Mouse (Mus musculus) heart, adult 8-10 months (tissue): Measurements from ENCODE around the gene Tll2. TPM values are rescaled to one million over a fixed set of nuclear protein-coding genes. Genes with fewer than 3 reads are reported as not detected.

Experiments used
- DNase-seq: peaks from one replicate; pipeline ENCODE4 v3.0.0; 2022; ENCODE audit warnings: low spot score
- total RNA-seq, 4 experiments: library from RNA; stranded (reverse); gene quantifications; 2 replicates each; pipeline ENCODE4 v1.2.4; 2022

Tll2 gene
- total RNA-seq, 4 experiments from 2014 or later = 0.12 to 1.0 (median 0.46) TPM

DNA sequence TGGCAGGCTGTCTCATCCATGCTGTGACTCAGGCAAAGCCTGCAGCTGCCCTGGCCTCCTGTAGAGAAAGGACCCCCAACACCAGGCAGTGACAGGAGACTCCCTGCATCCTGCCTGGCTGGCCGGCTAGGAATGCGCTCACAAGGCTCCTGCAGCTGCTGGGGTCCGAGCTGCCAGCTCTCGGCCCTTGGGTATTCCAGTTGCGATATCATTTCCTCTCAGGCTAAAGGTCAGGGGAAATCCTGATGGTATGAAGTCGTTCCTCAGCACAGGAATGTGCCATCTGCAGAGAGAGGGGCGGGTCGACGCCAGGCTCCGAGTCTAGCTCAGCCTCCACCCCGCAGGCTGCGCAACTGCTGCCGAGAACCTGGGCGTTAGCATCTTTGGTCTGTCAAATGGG, 46.2 kb downstream of the Tll2 start:
- DNase-seq = peak; percentile 65

DNA sequence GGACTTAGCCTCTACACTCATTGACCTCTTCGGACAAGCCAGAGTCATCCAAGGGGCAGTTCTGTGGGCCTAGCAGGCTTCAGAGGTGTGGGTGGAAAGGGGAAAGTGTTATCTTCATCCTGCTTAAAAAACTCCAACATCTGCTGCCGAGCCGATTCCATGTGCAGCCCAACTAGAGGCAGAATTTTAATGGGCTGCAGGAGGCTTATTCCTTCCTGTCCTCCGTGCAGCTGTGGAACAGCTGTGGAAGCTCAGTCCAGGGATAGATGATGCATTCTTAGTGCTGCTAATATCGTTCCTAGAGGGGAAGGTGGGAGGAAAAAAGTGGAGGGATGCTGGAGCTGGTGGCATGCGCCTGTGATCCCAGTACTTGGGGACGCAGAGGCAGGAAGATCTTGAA, 52.0 kb downstream of the Tll2 start:
- peak; percentile 43 for DNase-seq

DNA sequence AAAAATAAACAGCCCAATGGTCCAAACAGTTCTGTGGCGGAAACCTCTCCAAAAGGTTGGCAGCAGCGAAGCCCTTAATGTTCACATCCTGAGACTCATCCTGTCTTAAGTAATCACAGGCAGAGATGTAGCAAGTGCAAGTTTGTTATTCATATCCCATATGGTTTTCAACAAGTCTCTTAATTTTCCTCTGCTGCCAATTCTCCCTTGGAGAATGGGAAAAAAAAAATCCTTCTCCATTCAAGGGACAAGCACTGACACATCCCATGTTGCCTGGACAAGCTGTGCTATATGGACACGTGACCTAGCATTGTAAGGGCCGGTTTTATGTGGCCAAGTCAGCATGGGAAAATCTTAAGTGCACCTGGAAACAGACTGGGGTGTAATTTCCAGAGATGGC, 54.2 kb downstream of the Tll2 start:
- DNase-seq = peak; percentile 70

DNA sequence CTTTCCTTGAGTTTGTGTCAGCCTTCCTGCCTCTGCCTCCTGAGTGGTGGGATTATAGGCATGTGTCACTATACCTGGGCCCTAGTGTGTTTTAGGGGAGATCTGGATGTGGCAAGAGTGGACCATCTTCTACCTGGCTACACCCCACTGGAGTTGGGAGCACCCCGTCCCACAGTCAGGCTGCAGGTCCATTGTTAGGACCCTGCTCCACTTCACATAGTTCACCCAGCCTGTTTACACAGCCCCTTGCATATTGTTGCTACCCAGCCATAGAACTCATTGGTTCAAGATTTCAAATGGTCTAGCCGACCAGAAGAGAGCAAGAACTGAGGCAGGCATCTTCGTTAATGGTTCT, 54.6 kb downstream of the Tll2 start:
- DNase-seq = no peak

DNA sequence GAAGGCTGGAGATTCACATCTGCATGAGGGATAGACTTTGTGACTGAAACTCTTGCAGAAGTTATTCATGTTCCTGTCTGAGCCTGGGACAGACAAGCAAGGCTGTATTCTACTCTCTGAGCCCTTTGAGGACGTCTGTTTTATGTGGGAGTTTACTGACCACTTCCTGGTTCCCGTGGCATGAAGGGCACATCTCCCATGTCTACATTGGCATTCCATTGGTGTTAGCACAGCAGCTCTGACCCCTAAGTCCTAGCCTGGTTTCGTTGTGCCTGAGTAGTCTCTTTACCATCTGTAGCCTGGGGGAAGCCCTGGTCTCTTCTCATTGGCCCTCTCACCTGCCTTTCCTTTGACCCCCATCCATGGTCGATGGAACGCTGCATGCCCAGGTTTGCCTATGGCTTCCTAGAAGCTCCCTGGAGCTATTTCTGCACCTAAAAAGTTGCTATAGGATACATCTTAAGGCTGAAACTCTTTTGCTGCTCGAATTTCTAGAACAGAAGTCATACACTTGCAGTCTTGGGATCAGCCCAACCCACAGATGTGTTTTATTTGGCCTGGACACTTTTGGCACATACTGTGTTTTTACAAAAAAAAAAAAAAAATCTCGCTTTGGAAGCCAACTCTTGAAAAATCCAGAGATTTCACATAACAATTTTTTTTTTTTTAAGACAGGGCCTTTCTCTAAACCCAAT, 55.2 kb downstream of the Tll2 start:
- peak; percentile 72 for DNase-seq

DNA sequence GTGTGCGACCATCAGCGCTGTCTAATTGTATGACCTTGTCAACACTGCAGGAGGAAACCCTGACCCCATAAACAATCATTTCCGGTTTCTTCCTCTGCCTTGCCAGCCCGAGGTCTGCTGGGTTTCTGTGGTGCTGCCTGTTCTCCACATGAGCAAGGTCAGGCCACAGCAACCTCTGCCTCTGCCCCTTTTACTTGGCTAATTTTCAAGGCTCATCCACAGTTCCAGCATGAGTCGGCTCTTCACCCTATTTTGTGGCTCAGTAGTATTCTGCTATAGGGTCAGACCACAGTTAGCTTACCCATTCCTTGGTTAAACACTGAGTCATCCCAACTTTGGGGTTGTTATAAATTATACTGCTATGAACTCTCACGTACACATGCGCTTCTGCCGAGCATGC, 65.7 kb downstream of the Tll2 start:
- DNase-seq = no peak

DNA sequence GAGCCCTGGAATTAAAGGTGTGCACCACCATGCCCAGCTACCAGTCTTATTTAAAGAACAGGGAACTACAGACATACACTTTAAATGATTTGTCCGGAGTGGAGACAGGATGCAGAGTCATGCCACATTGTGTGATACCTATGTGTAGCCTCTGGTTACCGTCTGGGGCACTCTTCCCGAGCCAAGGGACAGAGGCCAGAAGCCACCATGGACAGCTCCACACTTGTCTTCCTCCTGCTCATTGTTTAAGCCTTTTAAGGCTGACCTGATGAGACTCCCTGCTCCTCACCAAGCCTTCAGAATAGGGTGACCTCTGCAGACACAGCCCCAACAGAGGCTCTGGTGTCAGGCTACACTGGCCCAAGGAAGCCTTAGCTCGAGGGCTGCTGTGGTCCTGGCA, 67.0 kb downstream of the Tll2 start:
- no peak for DNase-seq

DNA sequence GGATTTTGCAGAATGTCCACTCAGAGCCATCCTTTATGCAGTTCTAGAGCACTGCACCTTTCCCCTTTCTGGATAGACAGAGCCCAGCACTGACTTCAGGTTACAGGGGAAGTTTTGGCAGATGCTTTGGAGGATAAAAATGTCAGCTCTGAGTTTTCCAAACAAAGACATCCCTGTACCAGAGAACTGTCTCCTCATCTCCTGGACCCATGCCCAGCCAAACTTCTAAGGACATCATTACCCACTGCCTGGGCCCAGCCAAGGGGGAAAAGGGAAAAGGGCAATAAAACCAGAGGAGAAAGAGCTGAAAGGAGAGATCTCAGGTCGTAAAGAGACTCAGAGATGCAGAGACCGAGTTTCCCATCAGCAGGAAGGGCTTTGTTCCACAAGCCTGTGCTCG, 83.6 kb downstream of the Tll2 start:
- DNase-seq = no peak

DNA sequence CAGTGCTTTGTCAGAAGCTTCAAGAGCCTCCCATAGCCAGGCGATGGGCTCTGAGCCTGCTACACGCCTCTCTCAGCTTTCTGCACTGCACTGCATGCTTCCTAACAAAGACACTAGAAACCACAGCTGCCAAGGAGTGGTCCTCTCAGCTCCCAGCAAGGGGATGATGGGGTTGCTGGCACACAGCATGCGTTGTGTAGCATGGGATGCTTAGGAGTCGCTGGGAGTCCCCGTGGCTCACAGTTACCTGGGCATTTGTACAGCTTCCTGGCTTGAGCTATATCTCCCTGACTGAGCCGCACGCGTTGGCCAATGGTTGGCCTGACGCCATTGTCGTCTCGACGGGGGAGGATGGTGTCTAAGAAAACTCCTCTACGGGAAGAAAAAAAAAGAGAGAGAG, 86.7 kb downstream of the Tll2 start:
- DNase-seq = no peak

DNA sequence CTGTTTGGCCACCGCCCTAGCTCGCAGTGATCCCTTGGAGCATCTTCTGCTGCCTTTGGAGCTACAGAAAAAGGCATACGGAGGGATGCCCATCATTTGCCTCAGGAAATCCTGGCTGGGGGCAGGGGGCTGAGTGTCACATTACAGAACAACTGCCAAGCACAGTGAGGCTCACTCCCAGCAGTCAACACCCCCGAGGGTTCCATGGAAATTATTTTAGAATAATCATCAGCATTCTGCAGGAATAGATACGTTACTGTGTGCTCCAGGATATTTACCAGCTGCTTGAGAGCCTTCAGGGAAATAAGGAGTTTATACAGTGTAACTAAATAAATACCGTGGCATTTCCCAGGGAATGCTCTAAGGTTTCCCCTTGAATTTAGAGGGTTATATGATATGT, 88.3 kb downstream of the Tll2 start:
- no peak for DNase-seq

DNA sequence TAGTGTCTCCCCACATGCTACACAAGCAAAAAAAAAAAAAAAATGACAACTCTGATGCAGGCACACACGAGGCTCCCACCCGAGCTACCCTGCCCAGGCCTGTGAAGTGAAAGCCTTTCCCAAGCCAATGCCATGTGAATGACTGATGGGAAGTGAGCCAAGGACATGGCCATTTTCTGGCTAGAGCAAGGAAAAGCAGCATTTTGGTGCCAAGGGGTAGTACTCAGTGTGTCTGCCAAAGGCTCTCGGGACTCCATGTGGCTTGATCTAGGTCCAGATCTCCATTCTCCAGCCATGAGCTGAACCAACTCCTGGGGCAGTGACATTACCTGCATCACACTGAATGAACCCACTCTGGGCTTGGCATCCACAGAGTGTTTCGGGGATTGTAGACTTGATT, 89.3 kb downstream of the Tll2 start:
- DNase-seq = no peak

DNA sequence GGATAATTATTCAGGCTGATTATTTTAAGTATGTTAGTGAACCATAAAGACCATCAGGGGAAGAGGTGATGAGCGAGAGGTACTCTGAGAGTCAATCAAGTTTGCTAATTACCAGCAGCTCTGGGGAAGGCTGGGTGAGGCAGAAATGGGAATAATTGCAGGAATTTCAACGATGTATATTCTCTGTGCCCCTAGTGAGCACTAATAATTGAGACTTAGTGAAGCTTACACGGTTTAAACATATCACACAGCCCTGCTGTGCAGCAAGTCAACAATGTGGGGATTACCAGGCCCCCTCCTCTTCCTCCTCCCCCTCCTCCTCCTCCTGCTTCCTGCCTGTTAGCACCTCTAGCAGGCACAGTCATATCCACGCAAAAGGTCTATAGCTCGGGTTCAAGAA, 92.0 kb downstream of the Tll2 start:
- DNase-seq = no peak

DNA sequence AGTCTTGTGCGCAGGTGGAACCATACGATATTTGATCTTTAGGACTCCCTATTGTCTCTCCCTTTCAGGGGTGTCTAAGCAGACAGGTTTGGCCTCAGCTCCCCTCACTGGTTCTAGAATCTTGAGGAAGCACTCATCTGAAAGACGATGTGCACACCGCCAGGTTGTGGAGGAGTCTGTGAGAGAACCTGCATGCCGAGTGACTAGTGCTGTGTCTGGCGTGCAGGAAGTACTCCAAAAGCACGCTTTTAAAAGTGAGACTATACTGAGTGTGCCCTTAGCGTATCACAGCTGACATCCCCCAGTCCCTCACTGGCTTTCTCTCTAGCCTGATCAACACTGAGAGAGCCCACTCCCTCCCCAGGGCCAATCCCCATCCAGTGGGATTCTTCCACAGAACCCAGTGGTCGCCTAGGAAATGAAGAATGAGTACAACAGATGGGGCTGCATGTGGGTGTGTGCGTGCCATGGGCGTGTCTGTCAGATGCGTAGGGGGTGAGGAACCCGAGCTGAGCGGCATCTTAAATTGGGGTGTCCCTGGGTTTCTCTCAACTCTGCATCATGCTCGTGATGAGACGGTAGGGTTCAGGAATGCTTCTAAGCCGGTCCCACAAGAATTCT, 92.6 kb downstream of the Tll2 start:
- DNase-seq = no peak

DNA sequence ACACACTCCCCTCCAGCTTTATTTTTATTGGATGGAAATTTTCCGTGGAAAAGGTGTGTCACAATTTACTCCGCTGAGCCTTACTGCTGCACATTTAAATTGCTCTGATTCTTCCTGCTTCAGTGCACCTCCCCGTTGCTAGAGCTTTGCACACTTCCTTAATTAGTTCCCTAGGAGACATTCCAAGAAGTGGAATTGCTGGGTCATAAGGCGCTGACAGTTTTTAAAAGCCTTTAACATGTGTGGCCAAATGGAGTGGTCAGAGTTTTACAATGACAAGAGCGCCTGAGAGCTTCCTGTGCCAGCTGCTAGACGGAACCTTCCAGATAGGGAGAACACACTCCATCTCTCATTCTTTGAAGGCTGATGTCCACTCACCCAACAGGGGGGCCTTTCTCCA, 94.0 kb downstream of the Tll2 start:
- DNase-seq = no peak

DNA sequence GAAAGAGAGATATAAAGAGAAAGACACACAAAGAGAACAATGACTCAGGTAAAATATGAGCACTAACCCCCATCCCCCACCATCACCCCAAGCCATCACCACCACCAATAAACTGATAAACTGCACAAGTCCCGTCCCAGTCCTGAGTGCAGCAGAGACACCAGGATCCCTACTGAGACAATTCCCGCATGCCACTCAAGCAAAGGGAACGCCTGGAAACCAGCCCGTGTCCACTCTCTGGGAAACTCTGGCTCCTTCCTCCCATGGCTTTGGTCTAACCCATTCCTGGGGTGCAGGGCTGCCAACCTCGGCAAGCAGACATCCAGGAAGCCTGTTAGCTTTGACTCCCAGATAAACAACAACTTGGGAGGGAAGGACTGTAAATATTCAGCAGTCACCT, 96.6 kb downstream of the Tll2 start:
- DNase-seq = no peak

DNA sequence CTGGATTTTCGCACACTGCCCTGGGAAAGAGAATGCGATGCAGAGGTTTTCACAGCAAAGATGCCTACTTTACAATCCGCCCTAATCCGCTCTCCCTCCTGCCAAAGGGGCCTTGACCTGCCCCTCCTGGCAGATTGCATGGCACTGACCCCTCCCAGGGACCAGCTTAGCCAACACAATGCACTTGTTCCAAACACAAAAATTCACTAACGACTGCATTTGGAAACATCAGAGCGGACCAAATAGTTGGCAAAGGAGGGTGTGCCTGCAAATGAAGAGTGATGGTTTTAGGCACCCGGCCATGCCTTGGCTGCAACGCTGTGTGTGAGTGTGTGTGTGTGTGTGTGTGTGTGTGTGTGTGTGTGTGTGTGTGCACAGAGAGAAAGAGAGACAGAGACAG, 97.1 kb downstream of the Tll2 start:
- DNase-seq = no peak

DNA sequence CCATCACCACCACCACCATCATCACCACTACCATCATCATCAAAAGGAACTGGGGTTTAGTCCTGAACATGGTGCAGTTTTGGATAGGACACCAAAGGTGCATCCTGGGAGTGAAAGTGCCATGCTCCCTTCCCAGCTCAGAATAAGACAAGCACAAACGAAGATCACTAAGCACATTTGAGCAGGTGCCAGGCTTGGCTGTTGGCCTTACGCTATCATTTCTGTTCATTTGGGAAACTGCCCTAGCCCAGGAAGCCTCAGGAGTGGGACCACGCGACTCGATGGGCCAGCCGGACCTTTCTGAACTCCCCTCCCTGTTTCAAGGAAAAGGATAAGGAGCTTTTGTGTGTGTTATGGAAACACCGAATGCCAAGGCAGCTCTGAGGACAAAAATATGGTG, 98.0 kb downstream of the Tll2 start:
- DNase-seq = no peak

DNA sequence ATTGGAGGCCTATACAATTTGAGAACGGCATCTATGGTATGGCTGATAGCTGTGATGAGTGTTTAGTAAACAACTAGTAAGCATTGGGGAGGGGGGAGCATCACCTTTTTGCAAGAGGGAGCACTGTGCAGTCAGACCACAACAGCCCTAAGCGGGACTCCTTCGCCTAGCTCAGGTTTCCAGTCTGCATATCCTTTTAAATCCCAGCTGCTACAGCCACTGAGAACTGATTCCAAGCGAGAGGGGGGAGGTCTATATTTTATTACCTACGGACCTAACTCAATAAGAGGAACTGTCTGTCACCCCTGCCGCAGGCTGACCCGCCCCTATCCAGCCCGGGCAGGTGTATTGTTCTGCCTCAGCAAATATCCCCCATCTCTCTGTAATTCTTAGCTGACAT, 99.1 kb downstream of the Tll2 start:
- DNase-seq = no peak

DNA sequence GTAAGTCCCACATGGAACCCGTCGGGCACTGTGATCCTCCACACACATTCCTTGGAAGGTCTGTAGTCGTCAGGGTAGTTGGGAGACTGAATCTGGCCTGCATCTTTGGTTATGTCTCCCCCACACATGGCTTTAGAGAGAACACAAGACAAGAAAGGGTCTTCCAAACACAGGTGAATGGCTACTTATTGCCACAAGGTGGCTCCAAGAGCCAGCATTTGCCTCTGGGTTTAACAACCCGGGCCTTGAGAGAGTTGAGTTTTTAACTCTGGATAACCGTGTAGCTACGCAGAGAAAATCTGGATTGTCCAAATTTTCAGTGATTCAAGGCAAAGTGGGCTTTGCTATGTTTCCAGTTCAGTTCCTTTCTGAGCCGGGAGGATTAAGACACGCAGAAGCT, 101.7 kb downstream of the Tll2 start:
- peak; percentile 16 for DNase-seq

DNA sequence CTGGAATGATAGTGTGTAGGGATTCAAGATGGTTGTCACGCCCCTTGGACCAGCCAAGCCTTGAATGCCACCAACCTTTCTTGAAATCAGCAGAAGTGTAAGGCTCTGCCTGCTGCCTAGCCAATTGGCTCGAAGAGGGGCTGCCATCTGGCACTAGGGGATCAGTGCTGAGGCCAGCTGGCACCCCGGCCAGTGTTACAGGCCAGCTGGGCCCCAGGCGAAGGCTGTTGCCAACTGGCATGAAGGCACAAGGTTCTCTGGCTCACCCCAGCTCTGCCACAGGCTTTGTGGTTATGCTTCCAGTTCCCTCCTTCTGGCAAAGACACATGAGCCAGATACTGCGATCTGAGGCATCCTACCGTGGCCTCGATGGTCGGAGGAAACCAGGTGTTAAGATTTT, 105.2 kb downstream of the Tll2 start:
- DNase-seq = peak; percentile 59

DNA sequence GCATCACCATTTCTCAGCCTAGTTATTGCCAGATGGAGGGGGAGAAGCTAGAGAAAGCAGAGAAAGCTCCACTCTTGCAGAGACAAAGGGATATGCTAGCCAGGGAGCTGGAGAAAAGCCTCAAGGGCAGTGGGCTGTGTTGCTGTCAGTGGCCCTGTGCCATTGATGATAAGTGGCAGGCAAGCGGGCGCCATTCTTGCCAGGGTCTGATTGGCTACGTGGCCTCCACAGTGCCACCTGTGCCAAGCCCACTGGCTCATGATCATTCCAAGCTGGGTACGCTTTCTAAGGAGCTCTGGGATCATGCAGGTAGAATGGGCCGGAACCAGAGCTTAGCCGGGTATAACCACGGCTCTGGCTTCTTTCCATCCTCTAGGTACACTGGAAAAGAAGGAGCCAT, 105.8 kb downstream of the Tll2 start:
- no peak for DNase-seq

DNA sequence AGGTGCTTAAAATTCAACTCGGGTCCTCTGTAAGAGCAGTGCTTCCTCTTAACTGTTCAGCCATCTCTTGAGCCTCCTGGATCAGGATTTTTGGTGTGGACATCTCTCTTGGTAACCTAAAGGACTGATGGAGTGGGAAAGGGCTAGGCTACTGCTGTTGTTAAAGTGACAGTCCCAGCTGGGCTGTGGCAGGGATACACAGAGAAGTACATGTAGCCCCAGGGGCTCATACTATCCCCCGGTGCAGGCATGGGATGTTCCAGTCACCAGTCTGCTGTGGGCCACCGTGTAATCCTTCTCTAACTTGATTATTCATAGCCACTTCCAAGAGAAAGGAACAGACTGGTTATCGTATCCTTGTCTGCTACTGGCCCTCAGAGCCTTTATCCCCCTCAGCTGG, 109.6 kb downstream of the Tll2 start:
- no peak for DNase-seq

DNA sequence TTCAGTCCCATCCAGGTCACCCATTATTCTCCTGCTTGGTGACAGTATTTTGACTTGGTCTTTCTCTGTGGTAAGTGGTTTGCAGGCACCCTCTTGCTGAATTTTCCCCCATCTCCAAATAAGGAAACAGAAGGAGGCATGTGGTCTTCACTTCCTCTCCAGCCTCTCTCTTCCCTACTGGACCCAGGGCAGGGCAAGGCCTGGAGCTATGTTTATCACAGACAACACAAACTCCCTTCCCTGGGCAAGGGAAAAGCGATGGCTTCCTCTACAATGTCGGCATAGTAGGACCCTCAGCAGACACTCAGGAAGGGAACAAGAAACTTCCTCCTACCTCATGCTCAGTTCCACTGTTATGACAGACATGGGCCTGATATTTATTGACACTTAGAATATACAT, 114.7 kb downstream of the Tll2 start:
- DNase-seq = no peak

DNA sequence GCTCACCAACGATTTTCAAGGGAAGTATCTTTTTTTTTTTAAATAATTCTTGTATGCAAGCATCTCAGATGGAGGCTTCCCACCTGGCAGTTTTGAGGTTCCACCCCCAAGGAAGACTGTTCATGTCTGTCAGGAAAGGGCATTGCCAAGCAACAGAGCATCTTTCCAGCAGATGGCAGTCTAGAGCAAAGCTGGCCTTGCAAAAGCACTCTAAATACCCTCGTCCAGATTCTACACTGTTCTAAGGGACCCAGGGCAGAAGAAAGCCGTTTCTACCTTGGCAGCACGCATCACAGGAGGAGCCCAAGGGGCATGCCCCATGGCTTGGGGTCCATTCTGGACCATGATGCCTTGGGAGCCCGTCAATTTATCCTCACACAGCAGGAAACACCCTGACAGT, 116.8 kb downstream of the Tll2 start:
- DNase-seq = peak; percentile 35
